In the genomic region with DNA sequence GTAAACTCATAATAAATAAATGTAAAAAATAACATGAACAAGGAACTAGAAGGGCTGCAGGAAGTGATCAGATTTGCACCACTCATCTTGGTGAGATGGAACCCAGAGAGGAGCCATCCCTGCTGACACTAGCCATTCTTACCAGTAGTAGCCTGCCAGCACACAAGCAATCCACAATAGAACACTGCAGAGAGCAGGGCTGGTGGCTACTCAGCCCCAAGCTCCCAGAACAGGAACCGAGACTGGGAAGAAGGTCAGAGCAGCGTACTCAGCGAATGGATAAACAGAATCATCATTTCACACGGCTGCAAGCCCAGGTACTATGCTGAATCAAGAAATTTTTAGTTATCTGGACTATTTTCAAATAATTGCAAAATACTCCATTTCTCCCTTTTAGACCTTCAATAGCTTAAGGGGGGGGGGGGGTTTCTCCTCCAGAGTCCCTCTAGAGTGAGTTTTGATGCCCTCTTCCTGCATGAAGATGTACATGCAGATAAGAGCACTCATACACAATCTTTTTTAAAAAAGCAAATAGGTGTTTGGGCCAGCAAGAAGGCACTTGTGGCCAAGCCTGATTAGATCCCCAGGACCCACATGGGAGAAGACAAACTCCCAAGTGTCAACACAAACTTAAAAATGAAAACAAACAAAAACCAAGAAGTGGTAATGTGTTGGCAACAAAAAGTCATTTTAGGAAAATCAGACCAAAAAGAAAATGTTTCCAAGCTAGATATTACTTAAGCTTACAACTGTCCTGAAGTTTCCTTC, we compare ENCODE assay signal across 8 mouse cellular contexts. TPM values are rescaled to one million over a fixed set of nuclear protein-coding genes. Genes with fewer than 3 reads are reported as not detected.
DNase-seq lines count a peak whose midpoint lies in the region; ATAC-seq and TF ChIP-seq lines count a peak whose summit lies in the region.

No protein-coding gene starts in this region.

- no peaks in the 10 kb centered on the region for H3K4me1 ChIP-seq in ES-Bruce4 (ENCODE audit: control insufficient read depth, insufficient read depth, low read length)
- H3K4me1 ChIP-seq in embryonic facial prominence, embryonic 14.5 days (ENCODE audit: control insufficient read depth, insufficient read depth, low read length): peaks cover 29% of the 10 kb centered on the region
- H3K4me1 ChIP-seq in liver, postnatal 0 days (ENCODE audit: insufficient read depth): peaks cover 59% of the 10 kb centered on the region

- H3K27me3 ChIP-seq in ES-Bruce4 (ENCODE audit: control insufficient read depth, insufficient read depth, low read length, poor library complexity, severe bottlenecking): no peaks in the 10 kb centered on the region
- no peaks in the 10 kb centered on the region for H3K27me3 ChIP-seq in embryonic facial prominence, embryonic 14.5 days (replicated peaks; ENCODE audit: control insufficient read depth, insufficient read depth, low read length)
- H3K27me3 ChIP-seq in liver, postnatal 0 days (ENCODE audit: insufficient read depth, low read length): no peaks in the 10 kb centered on the region

- peak; percentile 14 to 28 for DNase-seq in kidney, postnatal 36 days
- no peak for DNase-seq in kidney, postnatal 10 days
- no peak for DNase-seq in embryonic facial prominence, embryonic 14.5 days (ENCODE audit: low spot score)
- DNase-seq in liver, postnatal 0 days: no peak
- no peak for DNase-seq in embryo, embryonic 9.5 days (ENCODE audit: extremely low spot score)
- no peak for DNase-seq in gastrocnemius, postnatal 14 days
- DNase-seq in thymus, postnatal 36 days: no peak

- no peak for TF ChIP-seq POLR2A in ES-Bruce4 (IDR thresholded peaks at IDR 0.05; ENCODE audit: insufficient read depth, low read length)

- H3K9ac ChIP-seq in ES-Bruce4 (ENCODE audit: low read depth, poor library complexity, severe bottlenecking): peak overlapping the region; percentile 98
- no peak overlapping the region for H3K9ac ChIP-seq in embryonic facial prominence, embryonic 14.5 days (ENCODE audit: low read depth, low read length)
- H3K9ac ChIP-seq in liver, postnatal 0 days (replicated peaks): no peak overlapping the region; the same call in 1 of the 2 replicates

- H3K9me3 ChIP-seq in ES-Bruce4 (replicated peaks; ENCODE audit: control insufficient read depth, insufficient read depth, low read length, poor library complexity, severe bottlenecking): no peaks in the 10 kb centered on the region; the same call in 1 of the 2 replicates
- H3K9me3 ChIP-seq in embryonic facial prominence, embryonic 14.5 days (ENCODE audit: control insufficient read depth, low read length): no peaks in the 10 kb centered on the region
- no peaks in the 10 kb centered on the region for H3K9me3 ChIP-seq in liver, postnatal 0 days (ENCODE audit: low read length)

- H3K4me2 ChIP-seq in embryonic facial prominence, embryonic 14.5 days (ENCODE audit: low read depth, low read length): peak overlapping the region; percentile 85
- peak overlapping the region; percentile 50 for H3K4me2 ChIP-seq in liver, postnatal 0 days (ENCODE audit: low read depth, low read length)

- H3K36me3 ChIP-seq in ES-Bruce4 (ENCODE audit: control insufficient read depth, insufficient read depth, low read length, poor library complexity, severe bottlenecking): peaks cover 80% of the 10 kb centered on the region
- peaks cover 24% of the 10 kb centered on the region for H3K36me3 ChIP-seq in embryonic facial prominence, embryonic 14.5 days (ENCODE audit: control insufficient read depth, insufficient read depth, low read length)
- peaks cover 23% of the 10 kb centered on the region for H3K36me3 ChIP-seq in liver, postnatal 0 days (replicated peaks; ENCODE audit: insufficient read depth, low read length)

- ATAC-seq in embryonic facial prominence, embryonic 14.5 days (ENCODE audit: low read depth): no peak
- ATAC-seq in liver, postnatal 0 days: no peak

- TF ChIP-seq CTCF in ES-Bruce4 (IDR thresholded peaks at IDR 0.05; ENCODE audit: low read depth, low read length): no peak
- TF ChIP-seq CTCF in liver, postnatal 0 days (IDR thresholded peaks at IDR 0.05; ENCODE audit: low read depth): no peak

- H3K4me3 ChIP-seq in ES-Bruce4 (ENCODE audit: low read depth, low read length): peak overlapping the region; percentile 41; the same call in 1 of the 2 replicates
- H3K4me3 ChIP-seq in embryonic facial prominence, embryonic 14.5 days (ENCODE audit: low read depth, low read length): no peak overlapping the region
- H3K4me3 ChIP-seq in liver, postnatal 0 days (ENCODE audit: low read depth, low read length): peak overlapping the region; percentile 10; the same call in 1 of the 2 replicates

- no peak for TF ChIP-seq EP300 in ES-Bruce4 (IDR thresholded peaks at IDR 0.05; ENCODE audit: insufficient read depth, low read depth, low read length)
- no peak for TF ChIP-seq EP300 in liver, postnatal 0 days (IDR thresholded peaks at IDR 0.05; ENCODE audit: low read depth)

- H3K27ac ChIP-seq in ES-Bruce4 (ENCODE audit: insufficient read depth, low read length): no peak overlapping the region
- no peak overlapping the region for H3K27ac ChIP-seq in embryonic facial prominence, embryonic 14.5 days (replicated peaks; ENCODE audit: low read depth, low read length)
- peak overlapping the region; percentile 36; the same call in 1 of the 2 replicates for H3K27ac ChIP-seq in liver, postnatal 0 days (ENCODE audit: low read depth)

- intact Hi-C loops in gastrocnemius, postnatal 14 days (cut with DNase I; ENCODE audit: low total_unique reads): no loop called here

- 51% methylated on average over 4 of the region's 4 CpGs for WGBS in embryonic facial prominence, embryonic 14.5 days
- 29% methylated on average over 4 of the region's 4 CpGs for WGBS in liver, postnatal 0 days (ENCODE audit: insufficient replicate concordance)

RNA-seq across cellular contexts. Expression of a gene that starts 4.4 kb away (rescaled TPM):
- polyA plus RNA-seq in ES-Bruce4 (2011; ENCODE audit: insufficient read depth, insufficient read length, low read depth, missing spikeins): 34.3 and 35.8 TPM in 2 replicates
- 15.5 and 16.7 TPM in 2 replicates for polyA plus RNA-seq in embryonic facial prominence, embryonic 14.5 days (2014; fragmentation: Nextera tagmentation; extraction: Ambion mirVana)
- 4.4 and 5.4 TPM in 2 replicates for polyA plus RNA-seq in liver, postnatal 0 days (2015; fragmentation: Nextera tagmentation; extraction: Ambion mirVana)
- 1 to 10 TPM; 5.4 to 5.6 TPM for total RNA-seq in gastrocnemius, postnatal 14 days (2021)

RNA-seq across cellular contexts. Expression of a gene that starts 4.6 kb away (rescaled TPM):
- polyA plus RNA-seq in ES-Bruce4 (2011; ENCODE audit: insufficient read depth, insufficient read length, low read depth, missing spikeins): 499 and 538 TPM in 2 replicates
- 111 and 120 TPM in 2 replicates for polyA plus RNA-seq in embryonic facial prominence, embryonic 14.5 days (2014; fragmentation: Nextera tagmentation; extraction: Ambion mirVana)
- polyA plus RNA-seq in liver, postnatal 0 days (2015; fragmentation: Nextera tagmentation; extraction: Ambion mirVana): 47.9 and 49.2 TPM in 2 replicates
- total RNA-seq in gastrocnemius, postnatal 14 days (2021): 10 to 100 TPM; 45.5 to 53.2 TPM

Comparison
In these comparisons a context has a peak if more than half of its experiments do, and no peak if none do; other contexts are left out.
1. DNase-seq: peak in kidney, postnatal 36 days (2 of 2); none in kidney, postnatal 10 days (single experiment), embryonic facial prominence, embryonic 14.5 days (single experiment), liver, postnatal 0 days (single experiment), embryo, embryonic 9.5 days (single experiment), gastrocnemius, postnatal 14 days (single experiment) and thymus, postnatal 36 days (0 of 2).